Mouse (Mus musculus) limb, embryonic 13.5 days (tissue): ENCODE data around the gene Col5a2. TPM values are rescaled to one million over a fixed set of nuclear protein-coding genes. Genes with fewer than 3 reads are reported as not detected.
"Not testable (repeated sequence)": the region's sequence is repeated elsewhere in the genome, so short reads cannot be mapped to it uniquely, and the experiment has no call there.

Experiments
- ATAC-seq: fragments of 200-750 bp; cut with Nextera tagmentation; 2 replicates; pipeline ENCODE4 v1.8.0; 2017; ENCODE audit warnings: low read depth, moderate number of reproducible peaks, moderate TSS enrichment; ENCODE audit not compliant: low FRiP score
- H3K27ac ChIP-seq: fragments of 300-500 bp; sonication (generic); 2 replicates; pipeline ENCODE4 v1.5.1; 2015; ENCODE audit warnings: inconsistent platforms, mild to moderate bottlenecking, moderate library complexity
- H3K27me3 ChIP-seq: fragments of 300-500 bp; sonication (generic); 2 replicates; pipeline ENCODE4 v1.6.1; 2015; ENCODE audit warnings: mild to moderate bottlenecking, inconsistent platforms
- H3K36me3 ChIP-seq: fragments of 300-500 bp; sonication (generic); 2 replicates; pipeline ENCODE4 v1.6.1; 2015; ENCODE audit warnings: inconsistent platforms, mild to moderate bottlenecking, moderate library complexity
- H3K4me1 ChIP-seq: fragments of 300-500 bp; sonication (generic); 2 replicates; pipeline ENCODE4 v1.6.1; 2015; ENCODE audit warnings: inconsistent platforms
- H3K4me2 ChIP-seq: fragments of 300-500 bp; sonication (generic); replicated peaks from 2 replicates; pipeline ENCODE4 v1.6.1; 2015; ENCODE audit warnings: inconsistent platforms, mild to moderate bottlenecking, moderate library complexity
- H3K4me3 ChIP-seq: fragments of 300-500 bp; sonication (generic); 2 replicates; pipeline ENCODE4 v1.5.1; 2015; ENCODE audit warnings: moderate library complexity, mild to moderate bottlenecking, inconsistent platforms
- H3K9ac ChIP-seq: fragments of 300-500 bp; sonication (generic); 2 replicates; pipeline ENCODE4 v1.6.1; 2015; ENCODE audit warnings: mild to moderate bottlenecking, inconsistent platforms
- H3K9me3 ChIP-seq: fragments of 300-500 bp; sonication (generic); 2 replicates; pipeline ENCODE4 v1.6.1; 2016; ENCODE audit warnings: inconsistent platforms
- WGBS: fragments of 180-500 bp; shearing (Covaris S2); methylation state at CpG from one replicate; pipeline ENCODE4 v1.1.7; 2015; 5-methylcytosine and 5-hydroxymethylcytosine counted together
- polyA plus RNA-seq: library from polyadenylated mRNA; unstranded; fragments of >200 nt; fragmentation: Nextera tagmentation; extraction: Ambion mirVana; gene quantifications from 2 replicates; pipeline ENCODE4 v1.2.1, GENCODE M21; 2015

The Col5a2 gene
- polyA plus RNA-seq, result 108 and 125 TPM in 2 replicates

DNA sequence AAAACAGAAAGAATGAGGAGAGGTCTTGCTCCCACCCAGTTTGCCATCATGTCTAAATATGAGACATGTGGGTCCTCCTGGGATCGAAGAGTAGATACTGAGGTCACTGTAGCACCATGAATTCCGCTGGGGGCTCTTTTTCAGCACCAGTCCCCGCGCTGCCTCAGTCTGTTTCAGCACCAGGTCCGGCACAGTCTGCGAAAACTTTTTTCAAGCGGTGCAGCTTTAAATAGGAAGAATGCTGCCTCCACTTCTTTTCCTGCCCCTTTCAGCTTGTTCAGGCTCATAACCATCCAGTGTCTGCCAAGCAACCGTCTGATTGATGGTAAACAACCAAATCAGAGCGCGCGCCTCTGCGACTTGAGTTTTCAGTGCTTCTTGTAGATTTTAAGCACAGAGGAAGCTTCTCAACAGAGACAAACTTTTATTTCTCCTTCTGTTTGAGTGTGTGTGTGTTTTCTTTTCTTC lies at the start of gene Col5a2:
Col5a2 (minus strand) TSS at position 418 of the 468 bp plus-strand sequence.
- WGBS, result 8% methylated on average over 12 of the region's 12 CpGs
- Histone ChIP-seq H3K9me3 (no peaks in the 10 kb centered on the region), H3K9ac (peak within 1 kb of the TSS; percentile 81)

DNA sequence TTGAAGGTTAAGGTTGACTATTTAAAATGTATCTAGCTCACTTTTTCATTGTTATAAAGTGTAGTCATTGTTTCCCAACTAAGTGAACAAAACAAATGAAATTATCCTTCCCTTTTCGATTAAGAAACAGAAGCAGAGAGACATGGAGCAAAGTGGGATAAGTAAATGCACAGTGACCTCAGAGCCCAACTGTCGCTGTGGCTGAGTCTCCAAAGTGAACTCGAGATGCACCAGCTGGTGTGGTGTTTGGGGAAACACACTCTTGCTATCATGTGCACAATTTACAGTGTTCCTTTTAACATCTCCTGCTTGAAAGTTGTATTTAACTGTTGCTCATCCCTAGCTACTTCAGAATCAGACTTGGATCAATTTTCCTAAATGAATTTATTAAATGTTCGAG lies 47.4 kb upstream of the Col5a2 start:
- Histone ChIP-seq H3K9me3 (no peaks in the 10 kb centered on the region), H3K4me1 (no peaks in the 10 kb centered on the region), H3K4me2 (no peak overlapping the region), H3K9ac (no peak overlapping the region), H3K36me3 (no peaks in the 10 kb centered on the region), H3K27ac (no peak overlapping the region), H3K4me3 (no peak overlapping the region), H3K27me3 (no peaks in the 10 kb centered on the region)
- WGBS, result 84% methylated on average over 4 of the region's 4 CpGs
- ATAC-seq, result no peak

More for the DNA sequence above, at the start of gene Col5a2:
- Histone ChIP-seq H3K4me3 (peak within 1 kb of the TSS; percentile 64), H3K4me1 (peaks cover 14% of the 10 kb centered on the region), H3K27me3 (no peaks in the 10 kb centered on the region), H3K4me2 (peak within 1 kb of the TSS; percentile 63), H3K27ac (peak within 1 kb of the TSS; percentile 95), H3K36me3 (no peaks in the 10 kb centered on the region)
- ATAC-seq, result peak; percentile 84

DNA sequence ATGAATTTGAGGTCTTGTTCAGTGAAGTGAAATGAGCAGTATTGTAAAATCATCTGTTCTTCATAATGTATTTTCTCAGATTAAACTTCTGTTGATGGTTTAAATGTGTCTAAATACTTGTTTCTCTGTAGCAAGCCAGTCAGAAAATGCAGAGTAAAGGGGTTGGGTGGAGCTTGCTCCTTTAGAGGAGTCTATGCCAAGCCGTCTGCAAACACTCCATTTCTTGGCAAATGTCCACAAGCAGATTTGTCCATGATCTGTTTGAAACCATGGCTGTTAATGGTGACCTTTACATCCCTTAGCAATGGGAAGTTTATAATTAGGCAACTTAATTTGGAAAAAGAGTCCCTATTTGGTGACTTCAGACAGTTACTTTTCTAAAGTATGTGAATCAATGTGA lies 38.8 kb upstream of the Col5a2 start:
- H3K27ac ChIP-seq, result no peak overlapping the region
- no peaks in the 10 kb centered on the region for H3K9me3 ChIP-seq
- no peaks in the 10 kb centered on the region for H3K27me3 ChIP-seq
- 26% methylated on average over 1 of the region's 1 CpGs for WGBS
- H3K4me1 ChIP-seq, result no peaks in the 10 kb centered on the region
- H3K4me3 ChIP-seq, result no peak overlapping the region
- no peak for ATAC-seq
- no peak overlapping the region for H3K4me2 ChIP-seq
- H3K36me3 ChIP-seq, result no peaks in the 10 kb centered on the region
- H3K9ac ChIP-seq, result no peak overlapping the region

DNA sequence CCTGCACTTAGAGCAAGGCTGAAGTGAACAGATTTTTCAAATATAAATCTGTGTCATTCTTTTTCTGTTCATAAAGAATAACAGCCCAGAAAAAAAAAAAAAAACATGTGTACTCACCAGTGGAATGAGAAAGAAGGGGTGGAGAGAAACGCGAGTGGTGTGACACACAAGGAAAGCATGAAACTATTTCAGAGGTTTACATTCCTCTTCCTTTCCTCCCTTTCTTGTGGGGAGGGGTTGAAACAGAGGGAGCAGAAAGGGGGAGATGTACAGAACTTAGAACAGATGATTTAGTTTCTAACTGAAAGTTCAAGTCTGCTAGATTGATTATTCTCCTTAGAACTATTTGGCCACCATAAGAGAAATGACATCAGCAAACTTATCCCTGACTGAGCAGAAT lies 38.1 kb upstream of the Col5a2 start:
- H3K27ac ChIP-seq, result no peak overlapping the region
- H3K4me1 ChIP-seq, result no peaks in the 10 kb centered on the region
- H3K36me3 ChIP-seq, result no peaks in the 10 kb centered on the region
- H3K4me2 ChIP-seq, result no peak overlapping the region
- no peaks in the 10 kb centered on the region for H3K9me3 ChIP-seq
- H3K4me3 ChIP-seq, result no peak overlapping the region
- H3K9ac ChIP-seq, result no peak overlapping the region
- 57% methylated on average over 2 of the region's 2 CpGs for WGBS
- no peaks in the 10 kb centered on the region for H3K27me3 ChIP-seq
- ATAC-seq, result no peak

DNA sequence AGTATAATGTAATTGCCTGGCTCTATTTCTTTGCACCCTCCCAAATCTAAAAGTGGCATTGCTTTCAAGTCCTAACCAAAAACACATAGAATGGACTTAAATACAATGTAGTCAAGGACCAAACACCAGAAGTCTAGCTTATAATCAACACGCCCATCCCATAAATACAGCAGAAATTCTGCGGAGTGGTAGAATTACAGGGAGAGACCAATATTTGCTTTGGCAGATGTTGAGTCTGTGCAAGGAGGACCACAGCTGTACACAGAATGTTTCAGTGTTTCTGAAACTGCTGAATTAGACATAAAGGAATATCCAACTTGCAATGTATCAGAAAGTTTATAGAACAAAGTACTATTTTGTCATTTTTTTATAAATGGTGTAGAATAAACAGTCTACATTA lies 28.4 kb upstream of the Col5a2 start:
- ATAC-seq, result no peak; the same call in 1 of the 2 replicates
- Histone ChIP-seq H3K27ac (no peak overlapping the region), H3K9me3 (no peaks in the 10 kb centered on the region), H3K4me1 (no peaks in the 10 kb centered on the region), H3K4me2 (no peak overlapping the region), H3K36me3 (no peaks in the 10 kb centered on the region), H3K27me3 (no peaks in the 10 kb centered on the region), H3K4me3 (no peak overlapping the region), H3K9ac (no peak overlapping the region)
- 66% methylated on average over 2 of the region's 2 CpGs for WGBS

DNA sequence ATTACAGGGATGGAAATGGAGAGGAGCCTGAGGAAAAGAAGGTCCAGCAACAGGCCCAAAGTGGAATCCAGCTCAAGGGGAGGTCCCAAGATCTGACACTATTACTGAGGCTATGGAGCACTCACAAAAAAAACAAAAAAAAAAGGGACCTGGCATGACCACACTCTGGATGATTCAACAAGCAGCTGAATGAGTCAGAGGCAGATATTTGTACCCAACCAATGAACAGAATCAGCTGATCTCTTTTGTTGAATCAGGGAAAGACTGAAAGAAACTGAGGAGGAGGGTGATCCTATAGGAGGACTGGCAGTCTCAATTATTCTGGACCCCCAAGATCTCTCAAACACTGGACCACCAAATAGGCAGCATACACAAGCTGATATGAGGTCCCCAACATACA lies 24.4 kb upstream of the Col5a2 start:
- not testable (repeated sequence) for H3K27me3 ChIP-seq, H3K9ac ChIP-seq, H3K4me1 ChIP-seq, H3K9me3 ChIP-seq, H3K36me3 ChIP-seq, H3K4me3 ChIP-seq, ATAC-seq, H3K27ac ChIP-seq, H3K4me2 ChIP-seq

DNA sequence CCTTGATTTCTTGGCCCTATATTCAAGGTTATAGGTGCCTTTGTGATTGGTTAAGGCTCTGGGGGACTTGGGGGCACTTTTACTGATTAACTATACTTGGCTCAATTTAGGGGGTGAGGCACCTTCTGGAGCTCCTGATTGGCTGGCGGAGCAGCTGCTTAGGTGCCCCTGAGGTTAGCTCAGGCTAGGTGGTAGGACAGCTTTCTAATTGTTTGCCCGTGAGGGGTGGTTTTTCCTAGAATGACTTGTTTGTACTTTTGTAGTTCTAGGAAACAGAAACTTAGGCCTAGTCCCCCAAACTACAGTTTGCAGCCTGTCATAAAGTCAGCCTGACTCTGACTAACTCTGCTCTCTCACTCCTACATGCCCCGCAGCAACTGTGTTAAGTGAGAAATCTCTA lies 20.5 kb upstream of the Col5a2 start:
- Histone ChIP-seq H3K4me1 (no peaks in the 10 kb centered on the region), H3K4me2 (no peak overlapping the region), H3K9ac (no peak overlapping the region), H3K27ac (no peak overlapping the region), H3K9me3 (no peaks in the 10 kb centered on the region), H3K4me3 (no peak overlapping the region), H3K27me3 (no peaks in the 10 kb centered on the region), H3K36me3 (no peaks in the 10 kb centered on the region)
- 84% methylated on average over 3 of the region's 3 CpGs for WGBS
- no peak for ATAC-seq

DNA sequence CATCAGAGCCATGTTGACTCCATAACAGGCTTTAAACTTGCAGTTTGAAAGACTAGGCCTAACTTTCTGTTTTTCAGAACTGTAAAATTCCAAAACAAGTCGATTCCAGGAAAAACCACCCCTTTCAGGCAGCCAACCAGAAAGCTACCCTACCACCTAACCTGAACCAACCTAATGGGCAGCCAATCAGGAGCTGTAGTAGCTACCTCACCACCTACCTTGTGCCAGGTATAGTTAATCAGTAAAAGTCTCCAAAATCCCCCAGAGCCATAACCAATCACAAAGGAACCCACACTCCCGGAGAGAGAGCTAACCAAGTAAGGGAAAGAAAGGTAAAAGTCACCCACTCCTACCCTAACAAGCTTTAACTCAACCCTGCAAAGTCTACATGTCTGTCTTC lies 18.4 kb upstream of the Col5a2 start:
- Histone ChIP-seq H3K4me3 (no peak overlapping the region), H3K9ac (no peak overlapping the region), H3K36me3 (no peaks in the 10 kb centered on the region), H3K4me1 (no peaks in the 10 kb centered on the region), H3K4me2 (no peak overlapping the region), H3K27ac (no peak overlapping the region), H3K27me3 (no peaks in the 10 kb centered on the region), H3K9me3 (no peaks in the 10 kb centered on the region)
- 75% methylated on average over 2 of the region's 2 CpGs for WGBS
- no peak for ATAC-seq

DNA sequence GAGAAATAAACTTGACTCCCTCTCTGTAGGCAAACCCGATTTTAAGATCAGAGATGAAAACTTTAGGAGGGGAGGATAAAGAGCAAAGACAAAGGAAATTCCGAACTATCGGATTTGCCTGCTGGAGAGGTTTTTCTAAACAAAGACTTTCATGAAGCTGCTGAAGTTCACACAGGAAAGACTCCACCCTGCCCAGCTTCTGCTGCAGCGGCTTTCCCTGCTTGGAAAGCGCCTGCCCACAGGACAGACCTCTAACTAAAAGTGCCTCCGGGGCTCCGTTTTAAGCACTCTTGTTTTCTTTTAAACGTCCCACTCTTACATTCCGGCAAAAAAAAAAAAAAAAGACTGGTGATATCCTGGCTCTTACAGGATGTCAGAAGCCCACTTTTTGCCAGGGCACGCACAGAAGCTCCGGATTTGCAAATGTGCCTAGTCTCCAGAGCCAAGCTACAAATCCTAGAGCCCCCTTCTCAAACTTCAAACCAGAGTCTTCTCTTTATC lies 791 bp downstream of the Col5a2 start:
- Histone ChIP-seq H3K4me1 (peaks cover 14% of the 10 kb centered on the region), H3K9me3 (no peaks in the 10 kb centered on the region), H3K9ac (peak overlapping the region; percentile 81), H3K27me3 (no peaks in the 10 kb centered on the region), H3K27ac (peak overlapping the region; percentile 95), H3K36me3 (no peaks in the 10 kb centered on the region), H3K4me3 (peak overlapping the region; percentile 64), H3K4me2 (peak overlapping the region; percentile 63)
- WGBS, result under 1% methylated on average over 11 of the region's 11 CpGs
- ATAC-seq, result peak; percentile 65

DNA sequence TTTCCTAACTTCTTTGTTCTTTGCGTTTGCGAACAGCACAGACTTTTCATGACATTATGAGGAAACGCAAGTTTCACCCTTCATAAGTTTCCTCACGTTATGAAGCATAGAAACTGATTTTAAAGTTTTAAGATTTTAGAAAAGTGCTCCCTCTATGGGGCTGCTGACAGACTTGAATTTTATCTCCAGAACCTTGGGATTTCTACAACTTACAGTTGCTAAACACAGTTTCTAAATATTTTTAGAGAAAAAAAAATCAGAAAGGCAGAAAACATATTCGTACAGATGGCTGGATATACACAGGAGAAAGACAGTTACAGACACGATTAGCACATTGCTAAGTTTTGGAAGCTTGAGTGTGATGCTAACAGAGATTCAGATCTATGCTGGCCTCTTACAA lies 1.6 kb downstream of the Col5a2 start:
- peak overlapping the region; percentile 63 for H3K4me2 ChIP-seq
- peak overlapping the region; percentile 81 for H3K9ac ChIP-seq
- H3K27ac ChIP-seq, result peak overlapping the region; percentile 95
- no peaks in the 10 kb centered on the region for H3K36me3 ChIP-seq
- peaks cover 14% of the 10 kb centered on the region for H3K4me1 ChIP-seq
- no peaks in the 10 kb centered on the region for H3K27me3 ChIP-seq
- WGBS, result 27% methylated on average over 6 of the region's 6 CpGs
- H3K9me3 ChIP-seq, result no peaks in the 10 kb centered on the region
- H3K4me3 ChIP-seq, result peak overlapping the region; percentile 64
- ATAC-seq, result no peak

DNA sequence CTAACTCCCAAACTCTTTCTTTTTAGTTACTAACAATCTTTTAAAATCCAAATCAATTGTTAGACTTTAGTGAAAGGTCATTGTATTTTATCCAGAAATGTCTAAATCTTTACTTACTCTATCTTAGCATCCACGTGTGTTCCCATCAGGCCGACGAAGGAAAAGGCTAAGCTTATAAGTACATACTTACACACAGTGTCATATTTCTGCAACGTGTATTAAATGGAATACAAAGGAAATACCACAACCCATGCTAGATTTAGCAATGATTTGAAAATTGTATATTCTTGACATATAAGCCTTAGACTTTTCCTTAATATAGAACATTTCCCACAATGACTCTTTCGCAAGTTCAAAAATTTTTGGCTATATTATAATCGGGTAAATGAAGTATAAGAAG lies 2.6 kb downstream of the Col5a2 start:
- 77% methylated on average over 6 of the region's 6 CpGs for WGBS
- H3K36me3 ChIP-seq, result no peaks in the 10 kb centered on the region
- H3K9me3 ChIP-seq, result no peaks in the 10 kb centered on the region
- H3K4me1 ChIP-seq, result peaks cover 14% of the 10 kb centered on the region
- H3K4me3 ChIP-seq, result no peak overlapping the region
- H3K4me2 ChIP-seq, result no peak overlapping the region; the same call in 1 of the 2 replicates
- no peaks in the 10 kb centered on the region for H3K27me3 ChIP-seq
- no peak for ATAC-seq
- no peak overlapping the region for H3K27ac ChIP-seq
- no peak overlapping the region for H3K9ac ChIP-seq

DNA sequence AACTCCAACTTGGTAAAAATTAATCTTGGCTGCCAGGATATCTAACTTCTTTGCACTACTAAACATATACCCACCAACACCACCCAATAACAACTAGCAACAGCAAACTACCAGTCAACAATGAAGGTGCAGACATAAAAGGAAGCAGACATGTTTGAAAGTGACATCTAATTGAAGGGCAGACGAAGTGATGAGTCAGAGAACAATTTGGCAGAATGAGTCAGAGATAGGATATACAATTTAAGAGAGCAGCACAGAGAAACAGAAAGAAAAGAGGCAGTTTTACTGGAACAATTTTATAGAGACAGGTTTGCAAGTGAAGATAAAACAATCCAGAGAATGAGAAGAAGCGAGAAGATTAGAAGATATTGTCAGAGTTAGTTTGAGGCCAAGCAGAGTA lies 8.1 kb downstream of the Col5a2 start:
- no peak overlapping the region for H3K4me2 ChIP-seq
- no peak overlapping the region for H3K9ac ChIP-seq
- no peak overlapping the region for H3K4me3 ChIP-seq
- H3K36me3 ChIP-seq, result no peaks in the 10 kb centered on the region
- no peak for ATAC-seq
- H3K9me3 ChIP-seq, result peaks cover 3% of the 10 kb centered on the region; the same call in 1 of the 2 replicates
- WGBS, result 86% methylated on average over 2 of the region's 2 CpGs
- peaks cover 7% of the 10 kb centered on the region; the same call in 1 of the 2 replicates for H3K4me1 ChIP-seq
- no peaks in the 10 kb centered on the region for H3K27me3 ChIP-seq
- H3K27ac ChIP-seq, result no peak overlapping the region

DNA sequence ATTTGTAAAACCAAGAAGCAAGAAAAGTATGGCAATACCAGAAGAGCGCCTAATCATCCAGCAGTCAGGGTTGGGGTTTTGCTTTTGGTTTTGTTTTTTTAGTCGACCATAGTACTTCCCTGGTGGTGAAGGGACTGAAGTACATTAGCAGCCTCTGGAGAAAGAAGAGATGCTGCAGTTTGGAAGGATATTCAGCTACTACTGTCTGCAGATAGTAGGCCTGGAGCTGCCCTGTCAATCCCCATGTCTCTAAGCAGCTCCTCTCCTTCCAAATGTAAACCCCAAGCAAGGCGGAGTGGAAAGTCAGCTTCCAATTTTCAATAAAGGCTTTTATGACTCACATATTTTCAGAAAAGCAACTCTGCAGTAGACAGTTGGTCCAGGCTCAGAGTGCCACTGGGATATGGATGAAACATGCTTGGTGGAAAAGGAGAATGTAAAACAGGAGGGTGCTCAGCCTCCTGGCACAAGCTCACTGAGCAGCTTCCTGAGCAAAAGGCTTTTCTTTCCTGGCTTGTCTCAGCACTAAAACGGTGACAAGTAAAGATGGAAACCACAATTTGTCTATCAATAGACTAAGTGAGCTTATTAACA lies 10.9 kb downstream of the Col5a2 start:
- ATAC-seq, result no peak
- Histone ChIP-seq H3K9ac (no peak overlapping the region), H3K27me3 (no peaks in the 10 kb centered on the region), H3K27ac (no peak overlapping the region), H3K4me1 (peaks cover 7% of the 10 kb centered on the region; the same call in 1 of the 2 replicates), H3K9me3 (peaks cover 3% of the 10 kb centered on the region; the same call in 1 of the 2 replicates), H3K36me3 (no peaks in the 10 kb centered on the region), H3K4me2 (no peak overlapping the region), H3K4me3 (no peak overlapping the region)
- 81% methylated on average over 4 of the region's 4 CpGs for WGBS
